Mouse (Mus musculus) erythroblast, embryonic 14.5 days (primary cell): ENCODE results near the gene Grm7.

Source experiments
- GATA1 ChIP-seq: IDR thresholded peaks from 2 replicates; pipeline ENCODE4 v1.6.1; 2012; ENCODE audit warnings: low read length, inconsistent platforms, mixed read lengths
- TAL1 ChIP-seq: IDR thresholded peaks from 3 replicates; pipeline ENCODE4 v1.6.1; 2012; ENCODE audit warnings: low read length, inconsistent platforms, mixed read lengths

DNA sequence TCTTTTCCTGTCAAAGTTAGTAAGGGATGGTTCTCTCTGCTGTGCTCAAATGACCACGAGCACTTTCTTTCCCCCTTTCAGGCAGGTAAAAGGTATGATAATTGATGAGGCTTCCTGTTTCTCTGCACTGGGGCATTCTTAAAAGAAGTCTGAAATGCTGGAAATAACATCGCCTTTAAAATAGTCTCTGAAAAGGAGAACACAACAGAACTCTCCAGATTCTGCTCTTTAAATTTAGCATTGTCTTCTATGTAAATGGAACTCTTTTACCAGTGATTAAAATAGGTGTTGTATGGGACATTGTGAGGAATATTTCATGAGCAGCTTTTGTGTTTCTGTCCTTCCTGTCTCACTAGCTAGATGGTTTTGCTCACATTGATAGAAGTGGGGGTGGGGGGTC is 393.7 kb downstream of the Grm7 start:
- TF ChIP-seq GATA1 (no peak), TAL1 (no peak)
